15 mouse cellular contexts compared by ENCODE assay signal in genomic region chr8:85506620-85507019, GRCm38 (mm10).
"Had no signal": no experiment of that assay in that cellular context is flagged by ENCODE, and none has a peak within 500 bp of the region (broad histone marks: within the 10 kb centered on the region; RNA-seq: fewer than 3 reads in every experiment).

No protein-coding gene starts in this region.

- H3K4me1 ChIP-seq: limb, embryonic 15.5 days; lung, embryonic 15.5 days; midbrain, embryonic 15.5 days; neural tube, embryonic 12.5 days; stomach, embryonic 15.5 days had no signal

- H3K9me3 ChIP-seq: limb, embryonic 15.5 days; lung, embryonic 15.5 days; midbrain, embryonic 15.5 days; neural tube, embryonic 12.5 days; stomach, embryonic 15.5 days had no signal

- H3K27me3 ChIP-seq: limb, embryonic 15.5 days; lung, embryonic 15.5 days; midbrain, embryonic 15.5 days; neural tube, embryonic 12.5 days; stomach, embryonic 15.5 days had no signal

- DNase-seq: kidney, adult 8-10 months; kidney, postnatal 25 days; layer of hippocampus, adult 9-11 months; layer of hippocampus, postnatal 36 days; lung, postnatal 14 days; right cerebral cortex, postnatal 4 days; spleen, adult 18-20 months; thymus, postnatal 4 days had no signal

- H3K4me2 ChIP-seq: limb, embryonic 15.5 days; lung, embryonic 15.5 days; midbrain, embryonic 15.5 days; neural tube, embryonic 12.5 days; stomach, embryonic 15.5 days had no signal

- ATAC-seq: hindbrain, postnatal 0 days; midbrain, embryonic 15.5 days had no signal

- H3K4me3 ChIP-seq: limb, embryonic 15.5 days; lung, embryonic 15.5 days; midbrain, embryonic 15.5 days; neural tube, embryonic 12.5 days; stomach, embryonic 15.5 days had no signal

- H3K27ac ChIP-seq: hindbrain, postnatal 0 days; limb, embryonic 15.5 days; lung, embryonic 15.5 days; macrophage; midbrain, embryonic 15.5 days; neural tube, embryonic 12.5 days; stomach, embryonic 15.5 days had no signal

- H3K36me3 ChIP-seq: lung, embryonic 15.5 days had no signal

- H3K9ac ChIP-seq: limb, embryonic 15.5 days; lung, embryonic 15.5 days; midbrain, embryonic 15.5 days; neural tube, embryonic 12.5 days; stomach, embryonic 15.5 days had no signal
